Mouse (Mus musculus) limb, embryonic 10.5 days (tissue): ENCODE data around the gene Dgat2. TPM values are rescaled to one million over a fixed set of nuclear protein-coding genes. Genes with fewer than 3 reads are reported as not detected.

Source experiments
- DNase-seq: peaks from one replicate; pipeline ENCODE4 v3.0.0-alpha.2; 2017; ENCODE audit warnings: low spot score
- H3K27ac ChIP-seq: fragments of 300-500 bp; sonication (generic); 2 replicates; pipeline ENCODE4 v1.5.1; 2016; ENCODE audit warnings: mild to moderate bottlenecking
- H3K27me3 ChIP-seq: fragments of 300-500 bp; sonication (generic); 2 replicates; pipeline ENCODE4 v1.6.1; 2016; ENCODE audit warnings: low read depth, mild to moderate bottlenecking; ENCODE audit not compliant: poor library complexity, severe bottlenecking
- H3K36me3 ChIP-seq: fragments of 300-500 bp; sonication (generic); 2 replicates; pipeline ENCODE4 v1.6.1; 2016; ENCODE audit warnings: mild to moderate bottlenecking, moderate library complexity
- H3K4me1 ChIP-seq: fragments of 300-500 bp; sonication (generic); 2 replicates; pipeline ENCODE4 v1.6.1; 2016
- H3K4me3 ChIP-seq: fragments of 300-500 bp; sonication (generic); 2 replicates; pipeline ENCODE4 v1.5.1; 2016; ENCODE audit warnings: mild to moderate bottlenecking, moderate library complexity
- H3K9me3 ChIP-seq: fragments of 300-500 bp; sonication (generic); replicated peaks from 2 replicates; pipeline ENCODE4 v1.6.1; 2016; ENCODE audit warnings: mild to moderate bottlenecking
- WGBS: fragments of 180-500 bp; shearing (Covaris S2); methylation state at CpG from one replicate; pipeline ENCODE4 v1.1.7; 2016; 5-methylcytosine and 5-hydroxymethylcytosine counted together
- polyA plus RNA-seq: library from polyadenylated mRNA; unstranded; fragments of >200 nt; fragmentation: Nextera tagmentation; extraction: Ambion mirVana; gene quantifications from 2 replicates; pipeline ENCODE4 v1.2.1, GENCODE M21; 2016

Gene Dgat2
- polyA plus RNA-seq, 1 experiment from 2014 or later, result 14.2 TPM

DNA sequence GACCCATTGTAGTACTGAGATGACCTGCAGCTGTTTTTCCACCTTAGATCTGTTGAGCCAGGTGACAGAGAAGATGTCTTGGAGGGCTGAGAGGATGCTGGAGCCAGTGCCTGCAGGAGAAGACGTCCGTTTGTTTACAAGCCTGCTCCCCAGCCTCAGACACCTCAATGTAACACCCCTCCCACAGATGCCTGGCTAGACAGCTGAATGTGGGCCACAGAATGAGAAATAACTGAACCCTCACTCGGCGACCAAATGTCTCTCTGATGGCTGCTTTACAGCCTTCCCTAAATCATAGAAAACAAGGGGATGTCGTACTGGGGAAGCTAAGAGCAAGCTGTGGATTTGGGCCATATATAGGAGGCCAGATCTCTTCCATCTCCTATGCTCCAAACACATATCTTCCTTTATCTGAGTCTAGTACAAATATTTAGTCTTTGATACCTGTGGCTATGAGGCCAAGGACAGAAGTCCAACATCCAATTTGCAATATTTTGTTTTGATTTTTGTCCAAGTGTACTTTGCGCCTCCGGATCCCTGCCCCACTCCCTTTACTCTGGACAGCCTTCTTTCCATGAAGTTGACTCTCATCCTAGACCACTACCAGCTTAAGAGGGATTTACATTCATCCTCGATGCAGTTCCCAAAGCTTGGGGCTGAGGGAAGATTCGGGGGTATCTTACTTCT is 12.7 kb downstream of the Dgat2 start:
- peaks cover 5% of the 10 kb centered on the region for H3K4me1 ChIP-seq
- no peaks in the 10 kb centered on the region for H3K36me3 ChIP-seq
- H3K27me3 ChIP-seq, result no peaks in the 10 kb centered on the region
- no peaks in the 10 kb centered on the region for H3K9me3 ChIP-seq
- WGBS, result 72% methylated on average over 9 of the region's 9 CpGs
- no peak overlapping the region for H3K4me3 ChIP-seq
- no peak overlapping the region for H3K27ac ChIP-seq
- no peak for DNase-seq

DNA sequence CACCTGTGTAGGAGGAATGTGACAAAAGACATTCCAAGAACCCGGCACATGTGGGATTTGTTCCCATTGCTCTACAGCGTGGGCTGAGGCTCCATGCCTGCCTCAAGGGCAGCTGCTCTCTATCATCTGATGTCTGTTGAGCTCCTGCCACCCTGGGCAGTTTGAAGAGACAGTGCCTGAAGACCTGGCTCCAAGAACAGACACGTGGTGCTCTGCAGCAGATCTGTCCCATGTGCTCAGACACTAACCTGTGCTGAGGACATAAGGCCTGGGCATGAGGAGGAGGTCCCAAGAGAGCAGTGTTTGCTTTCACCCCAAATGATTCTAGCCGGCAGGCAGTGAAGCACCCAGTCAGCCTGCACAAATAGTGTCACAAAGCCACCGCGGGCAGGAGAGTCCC is 13.8 kb downstream of the Dgat2 start:
- 85% methylated on average over 6 of the region's 6 CpGs for WGBS
- Histone ChIP-seq H3K4me3 (no peak overlapping the region), H3K9me3 (no peaks in the 10 kb centered on the region), H3K4me1 (peaks cover 5% of the 10 kb centered on the region), H3K36me3 (no peaks in the 10 kb centered on the region), H3K27ac (no peak overlapping the region), H3K27me3 (no peaks in the 10 kb centered on the region)
- no peak for DNase-seq

DNA sequence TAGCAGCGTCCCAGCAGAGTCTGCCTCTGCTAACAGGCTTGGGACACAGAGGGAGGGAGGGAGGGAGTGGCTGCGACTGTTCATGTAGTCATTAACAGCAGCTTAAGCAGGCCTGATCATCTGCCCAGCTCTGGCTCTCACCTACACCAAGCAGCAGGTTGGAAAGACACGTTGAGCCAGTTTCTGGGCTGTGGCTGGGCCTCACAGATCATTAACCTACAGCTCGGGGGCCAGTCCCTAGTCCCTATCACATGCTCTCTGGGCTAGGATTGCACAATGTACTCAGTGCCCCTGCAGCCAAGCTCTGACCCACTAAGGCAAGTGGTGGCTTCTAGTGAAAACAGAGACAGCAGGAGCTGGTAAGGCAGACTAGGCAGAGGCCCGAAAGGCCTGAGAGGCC is 14.6 kb downstream of the Dgat2 start:
- H3K4me1 ChIP-seq, result peaks cover 5% of the 10 kb centered on the region
- no peak for DNase-seq
- 58% methylated on average over 5 of the region's 5 CpGs for WGBS
- H3K27me3 ChIP-seq, result no peaks in the 10 kb centered on the region
- H3K4me3 ChIP-seq, result no peak overlapping the region
- H3K9me3 ChIP-seq, result no peaks in the 10 kb centered on the region
- H3K36me3 ChIP-seq, result no peaks in the 10 kb centered on the region
- no peak overlapping the region for H3K27ac ChIP-seq

DNA sequence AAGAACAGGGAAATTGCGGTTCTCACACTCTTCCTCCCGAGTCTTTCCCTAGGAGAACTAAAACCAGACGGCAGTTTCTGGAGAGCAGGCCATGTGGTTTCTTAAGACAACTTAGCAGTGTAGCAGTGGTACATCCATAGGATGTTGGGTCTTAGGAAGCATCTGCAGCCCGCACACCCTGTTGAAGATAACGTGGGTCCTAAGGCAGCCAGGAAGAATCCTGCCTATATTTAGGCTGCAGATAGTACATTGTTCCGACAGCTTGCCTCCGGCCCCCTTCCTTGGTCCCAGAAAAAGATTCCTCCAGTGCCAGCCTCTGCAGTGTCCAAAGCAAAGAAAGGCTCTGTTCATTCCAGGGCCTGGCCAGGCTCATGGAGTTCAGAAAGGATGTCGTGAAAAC is 16.4 kb downstream of the Dgat2 start:
- no peak for DNase-seq
- WGBS, result 87% methylated on average over 8 of the region's 8 CpGs
- H3K27me3 ChIP-seq, result no peaks in the 10 kb centered on the region
- H3K9me3 ChIP-seq, result no peaks in the 10 kb centered on the region
- no peak overlapping the region for H3K27ac ChIP-seq
- peaks cover 14% of the 10 kb centered on the region for H3K4me1 ChIP-seq
- no peak overlapping the region for H3K4me3 ChIP-seq
- H3K36me3 ChIP-seq, result no peaks in the 10 kb centered on the region

DNA sequence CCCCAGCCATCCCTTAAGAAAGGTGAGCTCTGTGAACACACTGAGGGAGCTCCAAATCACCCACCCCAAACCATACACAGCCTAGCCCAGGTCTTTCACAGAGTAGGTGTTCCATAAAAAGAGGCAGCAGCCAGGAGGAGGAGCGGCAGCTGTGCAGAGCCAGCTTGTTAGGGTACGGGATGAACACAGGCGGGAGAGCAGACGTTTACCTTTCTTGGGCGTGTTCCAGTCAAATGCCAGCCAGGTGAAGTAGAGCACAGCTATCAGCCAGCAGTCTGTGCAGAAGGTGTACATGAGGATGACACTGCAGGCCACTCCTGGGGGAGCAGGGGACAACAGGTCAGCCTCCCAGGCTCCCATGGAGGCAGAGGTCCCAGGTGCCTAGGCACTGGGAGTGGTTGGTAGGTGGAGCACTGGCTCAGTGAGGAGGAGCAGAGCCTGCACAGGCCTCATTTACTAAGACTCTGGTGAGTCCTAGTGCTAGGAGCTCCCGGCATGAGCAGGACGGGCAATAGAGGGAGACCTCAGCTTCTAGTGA is 17.6 kb downstream of the Dgat2 start:
- Histone ChIP-seq H3K4me3 (no peak overlapping the region), H3K27me3 (no peaks in the 10 kb centered on the region), H3K27ac (no peak overlapping the region), H3K9me3 (no peaks in the 10 kb centered on the region), H3K4me1 (peaks cover 21% of the 10 kb centered on the region), H3K36me3 (no peaks in the 10 kb centered on the region)
- DNase-seq, result no peak
- 76% methylated on average over 7 of the region's 7 CpGs for WGBS

DNA sequence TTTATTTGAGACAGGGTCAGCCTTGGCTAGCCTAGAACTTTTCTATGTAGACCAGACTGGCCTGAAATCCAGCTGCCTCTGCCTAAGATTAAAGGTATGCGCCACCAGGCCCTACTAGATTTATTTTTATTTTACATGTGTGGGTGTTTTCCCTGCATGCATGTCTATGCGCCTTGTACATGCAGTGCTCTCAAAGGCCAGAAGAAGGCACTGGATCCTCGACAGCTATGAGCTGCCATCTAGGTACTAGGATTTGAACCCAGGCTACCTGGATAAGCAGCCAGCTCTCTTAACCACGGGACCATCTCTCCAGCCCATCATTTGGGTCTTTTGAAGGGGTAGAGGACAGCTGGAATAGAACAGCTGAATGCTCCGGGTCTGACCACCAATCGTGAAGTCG is 20.1 kb downstream of the Dgat2 start:
- H3K27ac ChIP-seq, result no peak overlapping the region
- peaks cover 21% of the 10 kb centered on the region for H3K4me1 ChIP-seq
- 90% methylated on average over 7 of the region's 7 CpGs for whole genome bisulfite sequencing
- no peaks in the 10 kb centered on the region for H3K36me3 ChIP-seq
- H3K9me3 ChIP-seq, result no peaks in the 10 kb centered on the region
- no peaks in the 10 kb centered on the region for H3K27me3 ChIP-seq
- H3K4me3 ChIP-seq, result no peak overlapping the region
- DNase-seq, result no peak

DNA sequence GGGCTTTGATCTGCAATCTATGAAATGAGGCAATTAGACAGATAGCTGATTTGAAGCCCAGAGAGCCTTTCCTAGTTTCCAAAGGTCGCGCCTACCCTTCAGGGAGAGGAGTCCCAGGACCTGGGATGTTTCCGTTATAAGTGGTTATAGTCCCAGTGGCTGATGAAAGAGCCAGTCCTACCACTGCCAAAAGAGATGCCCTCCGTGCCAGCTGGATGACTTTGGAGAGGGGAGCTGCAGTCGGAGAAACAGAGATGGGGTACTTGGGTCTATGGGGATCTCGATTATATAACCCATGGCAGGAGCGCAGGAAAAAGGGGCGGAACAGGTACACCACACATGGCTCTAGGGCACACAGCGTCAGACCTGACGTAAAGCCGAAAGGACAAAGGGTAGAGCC is 20.6 kb downstream of the Dgat2 start:
- DNase-seq, result no peak
- no peaks in the 10 kb centered on the region for H3K9me3 ChIP-seq
- WGBS, result 79% methylated on average over 11 of the region's 11 CpGs
- H3K27me3 ChIP-seq, result no peaks in the 10 kb centered on the region
- H3K36me3 ChIP-seq, result no peaks in the 10 kb centered on the region
- H3K27ac ChIP-seq, result no peak overlapping the region; the same call in 1 of the 2 replicates
- no peak overlapping the region for H3K4me3 ChIP-seq
- H3K4me1 ChIP-seq, result peaks cover 21% of the 10 kb centered on the region

DNA sequence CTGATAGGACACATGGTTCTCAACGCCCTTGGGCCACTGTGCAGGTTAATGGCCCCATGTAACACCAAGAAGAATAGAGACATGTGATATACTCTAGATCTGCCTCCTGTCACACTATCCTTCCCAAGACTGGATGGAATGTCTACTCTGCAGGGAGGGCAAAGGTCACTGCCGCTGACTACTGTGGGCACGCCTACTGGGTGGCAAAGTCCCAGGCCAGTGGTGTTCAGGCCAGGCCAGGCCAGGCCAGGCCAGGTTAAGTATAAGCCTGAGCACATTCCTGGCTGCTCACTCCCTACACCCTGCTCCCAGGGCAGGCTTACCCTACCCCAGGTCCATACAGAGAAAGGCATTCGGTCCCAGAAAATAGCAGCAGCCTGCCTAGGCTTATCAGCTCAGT is 21.0 kb downstream of the Dgat2 start:
- no peak overlapping the region for H3K4me3 ChIP-seq
- no peak for DNase-seq
- H3K9me3 ChIP-seq, result no peaks in the 10 kb centered on the region
- H3K36me3 ChIP-seq, result no peaks in the 10 kb centered on the region
- WGBS, result 39% methylated on average over 4 of the region's 4 CpGs
- H3K4me1 ChIP-seq, result peaks cover 24% of the 10 kb centered on the region
- no peaks in the 10 kb centered on the region for H3K27me3 ChIP-seq
- H3K27ac ChIP-seq, result no peak overlapping the region; the same call in 1 of the 2 replicates

DNA sequence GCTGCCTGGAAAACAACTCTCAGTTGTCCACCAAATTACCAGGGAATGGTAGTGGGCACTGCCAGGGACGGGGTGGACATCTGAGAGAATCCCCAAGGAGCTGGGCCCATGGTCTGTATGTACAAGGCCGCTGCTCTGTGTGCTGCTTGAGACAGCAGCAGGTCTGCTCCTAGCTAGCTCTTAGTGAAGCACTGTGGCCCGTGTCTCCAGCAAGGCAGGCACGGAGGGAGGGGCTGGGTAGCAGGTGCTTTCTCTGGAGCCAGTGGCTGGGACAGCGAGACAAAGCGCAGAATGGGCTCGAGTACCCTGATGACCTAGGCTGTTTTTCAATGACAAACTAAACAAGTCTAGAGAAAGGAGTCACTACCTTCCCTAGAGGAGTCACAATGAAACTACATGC is 21.5 kb downstream of the Dgat2 start:
- no peaks in the 10 kb centered on the region for H3K36me3 ChIP-seq
- no peak for DNase-seq
- H3K27ac ChIP-seq, result no peak overlapping the region
- H3K27me3 ChIP-seq, result no peaks in the 10 kb centered on the region
- no peaks in the 10 kb centered on the region for H3K9me3 ChIP-seq
- H3K4me1 ChIP-seq, result peaks cover 25% of the 10 kb centered on the region
- 79% methylated on average over 7 of the region's 7 CpGs for WGBS
- H3K4me3 ChIP-seq, result no peak overlapping the region

DNA sequence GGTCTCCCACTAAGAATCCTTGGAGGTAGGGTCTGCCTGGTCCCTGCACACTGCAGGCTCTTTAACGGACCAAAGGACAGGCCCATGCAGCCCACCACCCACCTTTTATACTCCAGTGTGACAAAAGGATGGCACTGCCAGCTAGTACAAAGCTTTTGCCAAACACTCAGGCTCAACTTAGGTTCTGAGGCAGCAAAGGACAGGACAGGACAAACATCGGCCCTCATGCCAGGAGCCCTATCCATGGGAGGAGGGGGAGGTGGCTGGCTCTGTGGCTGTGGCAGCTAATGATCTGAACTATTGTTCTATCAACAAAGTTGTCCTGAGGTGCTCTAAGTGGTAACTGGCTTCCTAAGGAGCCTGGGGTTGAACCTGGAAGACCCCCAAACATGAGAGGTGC is 23.1 kb downstream of the Dgat2 start:
- Histone ChIP-seq H3K27ac (no peak overlapping the region), H3K4me3 (no peak overlapping the region)
- WGBS, result 86% methylated on average over 2 of the region's 2 CpGs

DNA sequence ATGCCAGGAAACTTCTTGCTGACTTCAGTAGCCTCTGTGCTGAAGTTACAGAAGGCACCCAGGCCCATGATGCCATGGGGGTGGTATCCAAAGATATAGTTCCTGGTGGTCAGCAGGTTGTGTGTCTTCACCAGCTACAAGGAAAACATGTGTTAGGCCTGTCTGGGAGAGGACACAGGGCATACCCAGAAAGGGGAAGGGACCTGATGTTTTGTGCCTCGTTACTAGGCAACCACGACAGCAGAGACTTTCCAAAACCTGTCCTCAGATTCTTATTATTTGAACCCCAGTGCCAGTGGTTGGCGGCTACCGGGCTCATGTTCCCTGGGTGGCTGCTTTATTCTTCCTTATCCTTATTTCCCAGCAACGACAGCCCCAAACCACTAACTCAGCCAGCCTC is 23.6 kb downstream of the Dgat2 start:
- H3K9me3 ChIP-seq, result no peaks in the 10 kb centered on the region
- H3K4me1 ChIP-seq, result peaks cover 37% of the 10 kb centered on the region
- DNase-seq, result no peak
- H3K27ac ChIP-seq, result no peak overlapping the region
- WGBS, result 89% methylated on average over 5 of the region's 5 CpGs
- no peaks in the 10 kb centered on the region for H3K27me3 ChIP-seq
- H3K4me3 ChIP-seq, result no peak overlapping the region
- H3K36me3 ChIP-seq, result no peaks in the 10 kb centered on the region

More for the DNA sequence above, 23.1 kb downstream of the Dgat2 start:
- peaks cover 36% of the 10 kb centered on the region for H3K4me1 ChIP-seq
- H3K27me3 ChIP-seq, result no peaks in the 10 kb centered on the region
- DNase-seq, result no peak
- no peaks in the 10 kb centered on the region for H3K36me3 ChIP-seq
- no peaks in the 10 kb centered on the region for H3K9me3 ChIP-seq

DNA sequence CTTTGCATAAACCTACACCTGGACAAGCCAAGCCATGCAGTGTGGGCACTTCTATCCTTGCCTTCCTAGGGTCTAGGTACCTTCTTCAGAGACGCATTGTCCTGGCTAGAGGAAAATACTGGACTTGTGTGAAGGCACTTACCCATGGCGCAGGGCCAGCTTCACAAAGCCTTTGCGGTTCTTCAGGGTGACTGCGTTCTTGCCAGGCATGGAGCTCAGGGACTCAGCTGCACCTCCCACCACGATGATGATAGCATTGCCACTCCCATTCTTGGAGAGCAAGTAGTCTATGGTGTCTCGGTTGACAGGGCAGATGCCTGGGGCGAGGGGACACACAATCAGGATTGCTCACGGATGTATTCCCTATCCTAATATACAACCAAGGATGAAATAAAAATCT is 24.5 kb downstream of the Dgat2 start:
- no peak for DNase-seq
- Histone ChIP-seq H3K27ac (no peak overlapping the region), H3K4me3 (no peak overlapping the region), H3K36me3 (no peaks in the 10 kb centered on the region), H3K9me3 (no peaks in the 10 kb centered on the region), H3K27me3 (no peaks in the 10 kb centered on the region), H3K4me1 (peaks cover 37% of the 10 kb centered on the region)
- 91% methylated on average over 8 of the region's 8 CpGs for WGBS

DNA sequence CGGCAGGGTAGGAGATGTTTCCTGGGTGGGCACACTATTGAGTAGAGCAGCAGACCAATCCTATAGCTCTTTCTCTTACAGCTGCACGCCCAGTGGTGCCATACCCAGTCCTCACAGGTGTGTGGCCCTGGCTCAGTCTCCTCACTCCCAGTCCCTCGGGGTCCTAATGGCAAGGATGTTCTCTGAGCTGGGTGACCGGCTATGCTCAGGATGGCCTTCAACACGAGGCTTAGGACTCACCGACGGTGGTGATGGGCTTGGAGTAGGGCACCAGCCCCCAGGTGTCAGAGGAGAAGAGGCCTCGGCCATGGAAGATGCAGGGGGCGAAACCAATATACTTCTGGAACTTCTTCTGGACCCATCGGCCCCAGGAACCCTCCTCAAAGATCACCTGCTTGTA is 25.8 kb downstream of the Dgat2 start:
- no peaks in the 10 kb centered on the region for H3K27me3 ChIP-seq
- no peaks in the 10 kb centered on the region for H3K9me3 ChIP-seq
- H3K4me3 ChIP-seq, result no peak overlapping the region
- no peak for DNase-seq
- no peak overlapping the region for H3K27ac ChIP-seq
- H3K4me1 ChIP-seq, result peaks cover 39% of the 10 kb centered on the region
- 84% methylated on average over 10 of the region's 10 CpGs for WGBS
- no peaks in the 10 kb centered on the region for H3K36me3 ChIP-seq
